Mouse (Mus musculus): ENCODE results near the gene Srpk2. TPM values are rescaled to one million over a fixed set of nuclear protein-coding genes. Genes with fewer than 3 reads are reported as not detected.
"Not testable (repeated sequence)": the region's sequence is repeated elsewhere in the genome, so short reads cannot be mapped to it uniquely, and the experiment has no call there.

Gene Srpk2
- polyA plus RNA-seq, 1 experiment, result 7.8 TPM

DNA sequence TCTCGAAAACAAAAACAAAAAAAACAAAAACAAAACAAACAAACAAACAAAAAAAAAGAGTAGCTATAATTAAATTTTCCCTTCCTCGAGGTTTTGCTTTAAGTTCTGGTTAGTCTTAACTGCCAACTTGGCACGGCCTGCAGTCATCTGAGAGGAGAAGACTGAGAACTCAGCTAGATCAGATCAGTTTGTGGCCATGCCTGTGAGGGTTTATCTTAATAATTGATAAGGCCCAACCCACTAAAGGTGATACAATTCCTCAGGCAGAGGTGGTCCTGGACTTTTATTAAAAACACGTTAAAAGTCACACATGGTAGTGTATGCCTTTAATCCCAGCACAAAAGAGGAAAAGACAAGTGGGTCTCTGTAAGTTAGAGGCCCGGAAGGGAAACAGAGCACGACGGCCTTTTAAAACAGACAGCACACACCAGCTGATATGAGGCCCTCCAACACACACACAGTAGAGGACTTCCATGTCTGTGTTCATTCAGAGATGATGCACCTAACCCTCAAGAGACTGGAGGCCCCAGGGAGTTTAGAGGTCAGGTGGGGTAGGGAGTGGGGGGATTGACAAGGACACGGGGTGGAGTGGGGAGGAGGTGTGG lies 87.1 kb downstream of the Srpk2 start:
- WGBS, result 82% methylated on average over 8 of the region's 8 CpGs
- H3K4me3 ChIP-seq (replicated peaks; ENCODE audit: extremely low read depth, low read depth, low read length), result no peak overlapping the region
- no peak for DNase-seq
- TF ChIP-seq CTCF (IDR thresholded peaks at IDR 0.05; ENCODE audit: insufficient read depth, low read length) (no peak), POLR2A (IDR thresholded peaks at IDR 0.05; ENCODE audit: borderline replicate concordance, extremely low read depth, low read depth, low read length) (no peak)
- peaks cover 4% of the 10 kb centered on the region; the same call in 1 of the 2 replicates for H3K4me1 ChIP-seq (ENCODE audit: control insufficient read depth, insufficient read depth, low read length)

- DNase-seq, result no peak
- H3K4me1 ChIP-seq (ENCODE audit: control insufficient read depth, insufficient read depth, low read length), result peaks cover 4% of the 10 kb centered on the region; the same call in 1 of the 2 replicates
- no peak for TF ChIP-seq POLR2A (IDR thresholded peaks at IDR 0.05; ENCODE audit: borderline replicate concordance, extremely low read depth, low read depth, low read length)
- no peak for TF ChIP-seq CTCF (IDR thresholded peaks at IDR 0.05; ENCODE audit: insufficient read depth, low read length)
- 79% methylated on average over 5 of the region's 5 CpGs for WGBS
- no peak overlapping the region for H3K4me3 ChIP-seq (replicated peaks; ENCODE audit: extremely low read depth, low read depth, low read length)
These were observed 88.0 kb downstream of the Srpk2 start for GRCm38 (mm10) chr5:23596326-23596965.

GRCm38 (mm10) chr5:23590298-23590697 lies 94.1 kb downstream of the Srpk2 start:
- 70% methylated on average over 5 of the region's 5 CpGs for WGBS
- H3K4me1 ChIP-seq (ENCODE audit: control insufficient read depth, insufficient read depth, low read length); DNase-seq; H3K4me3 ChIP-seq (replicated peaks; ENCODE audit: extremely low read depth, low read depth, low read length): not testable (repeated sequence)

GRCm38 (mm10) chr5:23587614-23588013 lies 96.8 kb downstream of the Srpk2 start:
- no peak for DNase-seq
- H3K4me3 ChIP-seq (replicated peaks; ENCODE audit: extremely low read depth, low read depth, low read length), result no peak overlapping the region
- WGBS, result 65% methylated on average over 2 of the region's 2 CpGs
- TF ChIP-seq POLR2A (IDR thresholded peaks at IDR 0.05; ENCODE audit: borderline replicate concordance, extremely low read depth, low read depth, low read length), result no peak
- no peak for TF ChIP-seq CTCF (IDR thresholded peaks at IDR 0.05; ENCODE audit: insufficient read depth, low read length)
- H3K4me1 ChIP-seq (ENCODE audit: control insufficient read depth, insufficient read depth, low read length), result no peaks in the 10 kb centered on the region; the same call in 1 of the 2 replicates

DNA sequence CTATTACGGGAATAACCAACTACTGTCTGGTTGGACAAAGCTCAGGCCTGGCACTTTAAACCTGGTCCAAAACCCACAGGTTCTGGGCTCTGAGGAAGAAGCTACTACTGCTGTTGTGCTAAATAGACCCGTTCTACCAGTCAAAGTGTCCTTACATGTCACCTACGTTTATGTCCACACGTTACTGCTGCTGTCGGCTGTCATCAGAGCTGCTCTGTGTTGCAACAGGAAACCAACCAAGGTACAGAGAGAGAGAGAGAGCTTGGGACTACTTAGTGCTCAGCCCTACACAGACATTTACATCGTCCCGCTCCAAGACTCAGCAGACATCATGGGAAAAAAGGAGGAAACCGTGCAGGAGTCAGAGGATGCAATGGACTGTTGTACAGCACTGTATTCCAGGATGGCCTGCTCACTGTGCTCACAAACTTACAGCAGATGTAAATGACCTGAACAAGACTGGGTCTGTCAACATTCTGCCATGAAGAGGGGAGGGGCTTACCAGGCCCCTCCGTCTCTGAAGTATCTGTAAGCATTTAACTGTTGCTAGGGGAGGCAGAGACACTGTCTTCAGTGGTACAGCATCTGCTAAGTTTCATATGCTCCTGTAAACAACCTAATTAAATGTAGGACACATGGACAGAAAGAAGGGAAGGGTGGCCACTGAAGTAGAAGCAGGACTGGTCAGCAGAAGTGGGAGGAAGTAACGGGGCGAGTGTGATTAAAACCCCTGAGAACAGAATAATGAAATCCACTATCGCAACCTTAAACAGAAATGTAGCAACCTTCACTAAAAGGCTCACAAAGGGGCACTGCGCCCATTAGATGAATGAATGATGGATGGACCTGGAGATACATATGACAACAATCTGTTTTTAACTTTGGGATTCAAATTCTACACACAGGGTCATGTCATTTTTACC lies 97.6 kb downstream of the Srpk2 start:
- TF ChIP-seq POLR2A (IDR thresholded peaks at IDR 0.05; ENCODE audit: borderline replicate concordance, extremely low read depth, low read depth, low read length) (no peak), CTCF (IDR thresholded peaks at IDR 0.05; ENCODE audit: insufficient read depth, low read length) (no peak)
- no peak overlapping the region for H3K4me3 ChIP-seq (replicated peaks; ENCODE audit: extremely low read depth, low read depth, low read length)
- 79% methylated on average over 13 of the region's 13 CpGs for WGBS
- no peak for DNase-seq
- H3K4me1 ChIP-seq (ENCODE audit: control insufficient read depth, insufficient read depth, low read length), result no peaks in the 10 kb centered on the region; the same call in 1 of the 2 replicates

GRCm38 (mm10) chr5:23581484-23582060 lies 102.8 kb downstream of the Srpk2 start:
- 56% methylated on average over 2 of the region's 2 CpGs for WGBS

DNA sequence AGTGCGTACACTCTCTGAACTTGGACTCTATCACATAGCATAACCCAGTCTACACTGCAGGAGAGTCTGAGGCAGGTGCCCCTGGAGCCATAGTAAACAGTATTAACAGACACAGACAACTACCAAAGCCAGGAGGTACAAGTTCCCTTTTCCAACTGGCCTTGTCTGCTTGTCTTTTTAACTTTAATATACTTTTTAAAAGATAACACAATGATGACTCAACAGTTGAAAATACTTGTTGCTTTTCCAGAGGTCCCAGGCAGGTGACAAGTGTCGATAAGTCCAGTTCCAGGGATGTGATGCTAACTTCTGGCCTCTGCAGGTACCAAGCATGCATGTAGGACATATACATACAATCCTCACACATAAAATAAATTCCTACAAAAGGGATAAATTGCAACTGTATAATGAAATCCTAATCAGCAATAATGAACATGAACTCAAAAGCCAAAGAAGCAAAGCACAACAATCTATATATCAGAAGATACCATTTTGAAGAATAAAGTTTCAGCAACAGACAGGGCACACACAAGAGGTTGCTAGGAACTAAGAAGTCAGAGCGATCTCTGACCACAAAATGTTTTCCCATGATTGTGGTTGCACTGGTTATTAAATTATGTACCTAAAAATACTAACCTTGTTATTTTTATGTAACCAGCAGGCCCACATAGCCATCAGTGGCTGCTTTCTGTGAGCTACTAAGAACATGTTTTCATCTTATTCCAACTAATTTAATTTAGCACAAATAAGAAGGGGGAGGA lies 105.1 kb downstream of the Srpk2 start:
- H3K4me1 ChIP-seq (ENCODE audit: control insufficient read depth, insufficient read depth, low read length), result no peaks in the 10 kb centered on the region
- WGBS, result 83% methylated on average over 3 of the region's 3 CpGs

More at GRCm38 (mm10) chr5:23581484-23582060, 102.8 kb downstream of the Srpk2 start:
- TF ChIP-seq POLR2A (IDR thresholded peaks at IDR 0.05; ENCODE audit: borderline replicate concordance, extremely low read depth, low read depth, low read length) (no peak), CTCF (IDR thresholded peaks at IDR 0.05; ENCODE audit: insufficient read depth, low read length) (no peak)
- Histone ChIP-seq H3K4me3 (replicated peaks; ENCODE audit: extremely low read depth, low read depth, low read length) (no peak overlapping the region), H3K4me1 (ENCODE audit: control insufficient read depth, insufficient read depth, low read length) (no peaks in the 10 kb centered on the region)
- peak; percentile 40 for DNase-seq

DNA sequence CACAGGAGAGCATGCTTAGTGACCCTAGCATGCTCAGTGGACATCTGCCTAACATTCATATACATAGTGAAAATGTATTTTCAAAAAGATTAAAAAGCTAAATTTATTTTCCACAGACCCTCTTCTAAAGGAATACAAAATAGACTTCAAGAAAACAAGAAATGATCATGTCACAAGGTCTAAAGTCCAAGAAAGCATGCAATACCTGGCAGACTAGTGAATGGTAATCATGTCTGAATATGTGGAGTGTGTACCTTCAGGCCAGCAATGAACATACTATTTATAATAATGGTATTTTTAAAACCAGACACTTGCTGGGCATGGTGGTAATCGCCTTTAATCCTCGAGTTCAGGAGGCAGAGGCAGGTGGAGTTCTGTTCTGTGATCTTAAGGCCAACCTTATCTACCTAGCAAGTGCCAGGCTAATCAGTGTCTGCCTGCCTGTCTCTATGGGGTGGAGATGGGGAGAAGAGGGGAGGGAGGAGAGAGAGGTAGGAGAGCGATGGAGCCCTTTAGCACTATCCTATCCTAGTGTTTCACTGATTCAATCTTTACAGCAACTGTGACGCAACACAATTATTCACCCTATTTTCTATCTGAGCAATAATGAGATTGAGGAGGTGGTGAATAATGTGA lies 106.0 kb downstream of the Srpk2 start:
- no peak overlapping the region for H3K4me3 ChIP-seq (replicated peaks; ENCODE audit: extremely low read depth, low read depth, low read length)
- TF ChIP-seq POLR2A (IDR thresholded peaks at IDR 0.05; ENCODE audit: borderline replicate concordance, extremely low read depth, low read depth, low read length), result no peak
- no peak for TF ChIP-seq CTCF (IDR thresholded peaks at IDR 0.05; ENCODE audit: insufficient read depth, low read length)
- DNase-seq, result no peak
- WGBS, result 87% methylated on average over 4 of the region's 4 CpGs
- no peaks in the 10 kb centered on the region for H3K4me1 ChIP-seq (ENCODE audit: control insufficient read depth, insufficient read depth, low read length)

More for the DNA sequence above, 105.1 kb downstream of the Srpk2 start:
- DNase-seq, result no peak
- TF ChIP-seq POLR2A (IDR thresholded peaks at IDR 0.05; ENCODE audit: borderline replicate concordance, extremely low read depth, low read depth, low read length) (no peak), CTCF (IDR thresholded peaks at IDR 0.05; ENCODE audit: insufficient read depth, low read length) (no peak)
- H3K4me3 ChIP-seq (replicated peaks; ENCODE audit: extremely low read depth, low read depth, low read length), result no peak overlapping the region

Measured in lung, adult 2 months (tissue).